Mouse (Mus musculus) limb, embryonic 11.5 days (tissue): ENCODE measurements around the gene 0610009B22Rik. TPM values are rescaled to one million over a fixed set of nuclear protein-coding genes. Genes with fewer than 3 reads are reported as not detected.

Experiments used
- ATAC-seq: fragments of 200-750 bp; cut with Nextera tagmentation; 2 replicates; pipeline ENCODE4 v1.8.0; 2017; ENCODE audit warnings: low read depth; ENCODE audit not compliant: insufficient number of reproducible peaks, low FRiP score, low TSS enrichment
- DNase-seq: peaks from one replicate; pipeline ENCODE4 v3.0.0-alpha.2; 2015; ENCODE audit warnings: low spot score
- H3K27ac ChIP-seq: fragments of 300-500 bp; sonication (generic); replicated peaks from 2 replicates; pipeline ENCODE4 v1.5.1; 2014; ENCODE audit warnings: low read depth, mild to moderate bottlenecking, low read length
- H3K27me3 ChIP-seq: fragments of 300-500 bp; sonication (generic); 2 replicates; pipeline ENCODE4 v1.6.1; 2014; ENCODE audit warnings: mild to moderate bottlenecking, low read length, mixed read lengths; ENCODE audit not compliant: control insufficient read depth, insufficient read depth
- H3K36me3 ChIP-seq: fragments of 300-500 bp; sonication (generic); 2 replicates; pipeline ENCODE4 v1.6.1; 2014; ENCODE audit warnings: mild to moderate bottlenecking, low read length, moderate library complexity, mixed read lengths; ENCODE audit not compliant: control insufficient read depth, insufficient read depth
- H3K4me1 ChIP-seq: fragments of 300-500 bp; sonication (generic); 2 replicates; pipeline ENCODE4 v1.6.1; 2014; ENCODE audit warnings: low read length, mixed read lengths; ENCODE audit not compliant: control insufficient read depth, insufficient read depth
- H3K4me2 ChIP-seq: fragments of 300-500 bp; sonication (generic); 2 replicates; pipeline ENCODE4 v1.6.1; 2014; ENCODE audit warnings: low read depth, mild to moderate bottlenecking, moderate library complexity; ENCODE audit not compliant: severe bottlenecking
- H3K4me3 ChIP-seq: fragments of 300-500 bp; sonication (generic); 2 replicates; pipeline ENCODE4 v1.5.1; 2014; ENCODE audit warnings: low read depth, low read length
- H3K9ac ChIP-seq: fragments of 300-500 bp; sonication (generic); 2 replicates; pipeline ENCODE4 v1.6.1; 2014; ENCODE audit warnings: mild to moderate bottlenecking, low read length
- H3K9me3 ChIP-seq: fragments of 300-500 bp; sonication (generic); 2 replicates; pipeline ENCODE4 v1.6.1; 2016; ENCODE audit warnings: low read length; ENCODE audit not compliant: control insufficient read depth
- WGBS: fragments of 180-500 bp; shearing (Covaris S2); extraction: QIAGEN DNeasy Blood & Tissue Kit; methylation state at CpG from one replicate; pipeline ENCODE4 v1.1.7; 2014; 5-methylcytosine and 5-hydroxymethylcytosine counted together
- polyA plus RNA-seq: library from polyadenylated mRNA; unstranded; fragments of >200 nt; fragmentation: Nextera tagmentation; extraction: Ambion mirVana; gene quantifications from 2 replicates; pipeline ENCODE4 v1.2.1, GENCODE M21; 2014

The 0610009B22Rik gene
- polyA plus RNA-seq, 1 experiment from 2014 or later, result 89.1 TPM

DNA sequence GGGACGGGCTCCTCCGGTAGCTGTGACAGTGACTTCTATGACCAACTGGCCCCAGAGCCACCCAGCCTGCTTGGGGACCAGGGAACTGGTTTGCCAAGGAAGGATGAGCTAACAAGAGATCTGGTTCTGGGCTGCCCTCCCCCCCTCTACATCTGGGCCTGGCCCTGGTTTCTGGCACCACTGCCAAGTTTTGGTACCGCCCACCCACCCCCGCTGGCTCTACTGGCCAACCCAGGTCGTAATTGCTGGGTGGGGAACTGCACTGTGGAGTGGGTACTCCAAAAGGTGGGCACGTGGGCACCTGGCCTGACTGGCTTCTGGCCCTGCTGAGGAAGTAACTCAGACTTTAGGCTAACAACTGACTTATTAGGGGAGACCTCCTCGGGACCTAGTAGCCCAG lies 47.9 kb downstream of the 0610009B22Rik start:
- H3K4me3 ChIP-seq, result no peak overlapping the region
- no peak overlapping the region for H3K9ac ChIP-seq
- no peaks in the 10 kb centered on the region for H3K9me3 ChIP-seq
- no peak overlapping the region for H3K27ac ChIP-seq
- no peaks in the 10 kb centered on the region for H3K27me3 ChIP-seq
- ATAC-seq (no peak), DNase-seq (no peak)
- peaks cover 4% of the 10 kb centered on the region; the same call in 1 of the 2 replicates for H3K36me3 ChIP-seq
- no peak overlapping the region for H3K4me2 ChIP-seq
- H3K4me1 ChIP-seq, result peaks cover 11% of the 10 kb centered on the region
- WGBS, result 86% methylated on average over 7 of the region's 7 CpGs

DNA sequence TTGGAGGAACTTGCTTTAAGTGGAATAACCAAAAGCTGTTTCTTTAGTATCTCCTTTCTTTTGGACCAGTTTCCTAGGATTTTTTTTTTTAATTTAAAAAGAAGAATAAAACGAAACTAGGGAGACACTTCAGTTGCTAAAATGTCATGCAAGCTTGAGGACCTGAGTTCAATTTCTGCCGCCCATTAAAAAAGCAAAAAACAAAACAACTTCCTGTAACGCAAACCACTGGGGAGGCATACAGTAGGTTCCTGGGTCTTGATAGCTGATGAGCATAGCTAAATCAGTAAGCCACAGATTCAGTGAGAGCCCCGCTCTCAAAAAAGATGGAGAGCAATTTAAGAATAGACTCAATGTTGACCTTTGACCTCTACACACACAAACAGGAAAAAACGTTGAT lies 50.2 kb downstream of the 0610009B22Rik start:
- peaks cover 9% of the 10 kb centered on the region for H3K4me1 ChIP-seq
- ATAC-seq (no peak), DNase-seq (no peak)
- H3K4me2 ChIP-seq, result no peak overlapping the region; the same call in 1 of the 2 replicates
- H3K27me3 ChIP-seq, result no peaks in the 10 kb centered on the region
- no peak overlapping the region; the same call in 1 of the 2 replicates for H3K9ac ChIP-seq
- WGBS, result 70% methylated on average over 5 of the region's 5 CpGs
- no peaks in the 10 kb centered on the region for H3K36me3 ChIP-seq
- no peak overlapping the region for H3K4me3 ChIP-seq
- H3K9me3 ChIP-seq, result no peaks in the 10 kb centered on the region
- H3K27ac ChIP-seq, result peak overlapping the region; percentile 81; the same call in 1 of the 2 replicates

GRCm38 (mm10) chr11:51637971-51638414 lies 50.7 kb downstream of the 0610009B22Rik start:
- Histone ChIP-seq H3K4me2 (peak overlapping the region; percentile 36), H3K27ac (peak overlapping the region; percentile 81), H3K36me3 (no peaks in the 10 kb centered on the region), H3K4me1 (peaks cover 9% of the 10 kb centered on the region), H3K4me3 (peak overlapping the region; percentile 6; the same call in 1 of the 2 replicates), H3K9me3 (no peaks in the 10 kb centered on the region), H3K9ac (peak overlapping the region; percentile 47), H3K27me3 (no peaks in the 10 kb centered on the region)
- ATAC-seq, result 0 out of 2 replicates have a peak, but pooled peaks have one; percentile 12
- peak; percentile 82 for DNase-seq
- 2% methylated on average over 17 of the region's 17 CpGs for WGBS

DNA sequence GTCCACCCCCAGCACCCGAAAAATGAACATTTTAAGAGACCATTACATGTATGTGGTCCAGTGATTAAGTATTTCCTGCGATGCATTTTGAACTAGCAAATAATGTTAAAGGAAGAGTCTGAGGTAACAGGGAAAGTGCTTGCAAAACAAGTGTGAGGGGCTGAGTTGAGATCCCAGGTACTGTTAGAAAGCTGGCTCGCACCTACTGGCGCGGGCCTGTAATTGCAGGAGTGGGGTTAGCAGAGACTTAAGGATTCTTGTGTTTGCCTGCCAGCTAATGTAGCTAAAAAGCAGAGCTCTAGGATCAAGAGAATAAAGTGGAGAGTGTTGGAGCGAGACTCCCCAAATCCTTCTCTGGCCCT lies 52.4 kb downstream of the 0610009B22Rik start:
- Histone ChIP-seq H3K4me3 (peak overlapping the region; percentile 72), H3K27ac (no peak overlapping the region), H3K27me3 (no peaks in the 10 kb centered on the region), H3K4me2 (peak overlapping the region; percentile 76), H3K9ac (peak overlapping the region; percentile 72), H3K9me3 (no peaks in the 10 kb centered on the region), H3K36me3 (no peaks in the 10 kb centered on the region), H3K4me1 (peaks cover 9% of the 10 kb centered on the region)
- ATAC-seq, result no peak
- 5% methylated on average over 6 of the region's 6 CpGs for WGBS
- peak; percentile 84 for DNase-seq

GRCm38 (mm10) chr11:51635525-51636322 lies 53.0 kb downstream of the 0610009B22Rik start, which contains the start of gene Rmnd5b:
TSS of gene Rmnd5b (minus strand) at chr11:51635896.
- Histone ChIP-seq H3K9me3 (no peaks in the 10 kb centered on the region), H3K4me1 (peaks cover 9% of the 10 kb centered on the region), H3K9ac (peak within 1 kb of the TSS; percentile 72), H3K36me3 (no peaks in the 10 kb centered on the region; the same call in 1 of the 2 replicates), H3K27me3 (no peaks in the 10 kb centered on the region), H3K4me2 (peak within 1 kb of the TSS; percentile 76), H3K27ac (peak within 1 kb of the TSS; percentile 40; the same call in 1 of the 2 replicates), H3K4me3 (peak within 1 kb of the TSS; percentile 72)
- DNase-seq, result peak; percentile 89
- peak; percentile 69 for ATAC-seq
- WGBS, result under 1% methylated on average over 61 of the region's 61 CpGs

Other genes with a start within 250 kb of the 0610009B22Rik start
- gene Phykpl, start 104.1 kb downstream of the 0610009B22Rik start, polyA plus RNA-seq, result 11.0 and 12.5 TPM in 2 replicates
- 796 and 869 TPM in 2 replicates for gene Hnrnpab, start 82.0 kb downstream of the 0610009B22Rik start, polyA plus RNA-seq
- gene Nhp2, start 69.1 kb downstream of the 0610009B22Rik start, polyA plus RNA-seq, result 180 and 181 TPM in 2 replicates
- 38.1 and 40.8 TPM in 2 replicates for gene Rmnd5b, start 53.0 kb downstream of the 0610009B22Rik start, polyA plus RNA-seq
- 14.3 and 18.2 TPM in 2 replicates for gene N4bp3, start 38.0 kb downstream of the 0610009B22Rik start, polyA plus RNA-seq
- gene D930048N14Rik, start 37.9 kb downstream of the 0610009B22Rik start, polyA plus RNA-seq, result 2.4 and 2.5 TPM in 2 replicates
- gene Sec24a, start 74.8 kb upstream of the 0610009B22Rik start, polyA plus RNA-seq, result 11.4 and 13.6 TPM in 2 replicates
- gene Sar1b, start 74.8 kb upstream of the 0610009B22Rik start, polyA plus RNA-seq, result 89.5 and 90.5 TPM in 2 replicates
- gene Jade2, start 168.8 kb upstream of the 0610009B22Rik start, polyA plus RNA-seq, result 0.28 and 0.44 TPM in 2 replicates